Mouse (Mus musculus) cerebellum, postnatal 10 days (tissue): ENCODE measurements at regions not wholly inside any gene's neighbourhood (a gene's known extent, or its start where the extent isn't known, plus 50 kb on each side); places are given as distances from the start of the nearest gene placed in this dataset.

Source experiments
- DNase-seq, 2 experiments: peaks; one replicate each; pipeline ENCODE4 v3.0.0; 2021; ENCODE audit warnings: mixed read lengths in 2 of 2

DNA sequence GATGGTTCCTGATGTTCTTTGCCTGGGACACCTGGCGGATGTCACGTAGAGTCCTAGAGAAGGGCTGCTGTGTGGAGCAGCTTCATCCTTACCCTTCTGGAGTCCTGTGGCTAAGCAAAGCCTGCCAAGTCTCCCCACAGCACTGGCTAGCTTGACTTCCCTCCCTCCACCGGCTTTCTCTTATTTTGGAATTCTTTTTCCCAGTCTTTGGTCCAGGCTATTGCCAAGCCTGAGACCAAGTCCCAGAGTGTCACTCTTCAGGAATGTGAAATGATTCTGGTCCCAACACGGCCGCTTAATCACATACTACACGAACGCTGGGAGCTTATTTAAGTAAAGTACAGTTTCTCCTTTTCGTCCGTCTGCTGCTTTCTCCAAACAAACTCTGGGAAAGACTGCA lies 146.4 kb downstream of the Fndc1 start:
- DNase-seq = no peak

GRCm38 (mm10) chr17:7679786-7680185 lies 147.3 kb downstream of the Fndc1 start:
- DNase-seq = no peak

DNA sequence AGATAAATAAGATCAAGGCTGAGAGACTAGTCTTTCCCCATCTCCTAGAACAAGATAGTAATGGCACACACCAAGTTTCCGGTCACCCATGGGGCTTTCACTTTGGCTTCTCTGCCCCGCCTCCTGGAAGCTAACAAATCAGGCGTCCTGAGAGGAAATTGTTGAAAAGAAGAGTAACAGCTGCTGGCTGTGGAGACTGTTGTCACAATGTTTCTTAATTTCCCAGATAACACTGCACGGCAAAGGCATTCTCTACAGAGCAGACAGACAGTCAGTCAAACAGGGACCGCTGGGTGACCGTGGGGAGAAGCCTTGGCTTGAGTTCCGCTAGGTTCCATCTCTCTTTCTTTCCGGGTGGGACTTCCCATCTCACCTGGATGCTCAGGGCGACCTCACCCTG lies 148.2 kb downstream of the Fndc1 start:
- no peak for DNase-seq

DNA sequence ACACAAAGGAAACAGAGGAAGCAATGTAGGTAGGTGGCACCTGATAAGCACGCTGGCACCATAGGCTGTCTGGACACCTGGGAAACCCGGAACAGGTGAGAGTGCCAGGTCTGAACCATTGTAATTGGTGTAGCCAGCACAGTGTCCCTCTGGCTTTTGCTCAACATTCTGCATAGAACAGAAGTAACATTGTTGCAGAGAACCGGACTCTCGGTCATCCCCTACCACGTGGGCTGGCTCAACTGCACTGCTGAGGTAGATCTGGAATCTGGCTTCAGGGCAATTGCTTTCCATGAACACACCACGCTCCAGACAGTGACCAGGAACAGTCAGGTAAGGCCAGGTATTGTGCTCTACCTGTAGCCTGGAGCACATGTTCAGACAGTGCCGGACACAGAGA lies 149.3 kb downstream of the Fndc1 start:
- DNase-seq = no peak

DNA sequence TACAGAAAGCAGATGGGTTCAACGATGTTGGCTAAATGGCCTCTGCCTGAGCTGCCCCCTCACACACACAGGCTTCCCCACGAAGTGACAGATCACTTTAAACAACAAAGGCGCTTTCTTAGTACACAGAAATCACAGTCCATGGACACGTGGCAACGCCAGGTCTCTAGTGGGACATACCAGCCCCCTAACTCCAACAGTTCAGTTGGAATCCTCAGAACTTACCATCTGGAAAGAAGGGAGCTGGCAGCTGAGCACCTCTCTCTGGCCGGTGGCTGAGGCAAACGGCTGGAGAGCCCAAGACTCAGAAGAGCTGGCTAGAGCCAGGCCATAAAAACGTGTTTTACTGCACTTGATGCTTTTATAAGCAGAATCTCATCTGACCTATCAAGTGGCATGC lies 149.8 kb downstream of the Fndc1 start:
- peak; percentile 10 to 14 for DNase-seq

GRCm38 (mm10) chr17:7676776-7677175 lies 150.3 kb downstream of the Fndc1 start:
- no peak for DNase-seq

DNA sequence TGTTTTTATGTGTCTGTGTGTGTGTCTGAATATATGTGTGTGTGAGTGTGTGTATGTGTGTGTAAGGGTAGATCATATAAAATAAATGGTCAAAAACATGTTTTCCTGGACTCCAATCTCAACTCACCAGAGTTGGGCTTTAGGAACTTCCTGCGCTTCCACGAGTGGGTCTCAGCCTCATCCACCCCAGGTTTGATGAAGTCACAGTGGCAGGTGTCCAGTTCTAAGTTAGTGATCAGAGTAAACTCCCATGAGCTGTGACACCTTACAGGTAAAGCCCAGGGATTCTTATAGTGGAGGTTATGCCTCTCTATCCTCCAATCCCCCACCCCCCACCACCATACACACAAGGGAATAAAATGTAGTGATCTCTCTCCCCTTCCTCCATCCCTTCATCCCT lies 152.6 kb downstream of the Fndc1 start:
- no peak for DNase-seq

DNA sequence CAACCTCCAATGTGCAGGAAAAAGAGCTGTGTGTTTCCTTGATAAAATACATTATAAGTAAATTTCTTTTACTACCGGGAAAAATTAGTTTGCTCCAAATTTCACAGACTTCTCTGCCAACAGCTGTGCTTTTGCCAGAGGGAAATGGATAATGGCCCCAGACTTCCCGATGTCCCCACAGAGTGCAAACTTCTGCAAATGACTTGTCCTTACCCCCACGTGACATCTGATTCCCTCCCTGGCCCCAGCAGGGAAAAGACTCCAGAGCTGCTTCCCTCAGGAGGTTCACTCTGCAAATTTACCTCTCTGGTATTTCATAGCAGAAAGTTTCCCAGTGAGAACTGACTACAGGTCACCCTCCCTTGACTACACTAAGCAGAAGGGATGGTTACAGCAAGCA lies 159.3 kb downstream of the Fndc1 start:
- DNase-seq = no peak

GRCm38 (mm10) chr17:7666781-7667398 lies 160.2 kb downstream of the Fndc1 start:
- peak; percentile 15 to 28 for DNase-seq

GRCm38 (mm10) chr17:7666207-7666606 lies 160.9 kb downstream of the Fndc1 start:
- no peak for DNase-seq

DNA sequence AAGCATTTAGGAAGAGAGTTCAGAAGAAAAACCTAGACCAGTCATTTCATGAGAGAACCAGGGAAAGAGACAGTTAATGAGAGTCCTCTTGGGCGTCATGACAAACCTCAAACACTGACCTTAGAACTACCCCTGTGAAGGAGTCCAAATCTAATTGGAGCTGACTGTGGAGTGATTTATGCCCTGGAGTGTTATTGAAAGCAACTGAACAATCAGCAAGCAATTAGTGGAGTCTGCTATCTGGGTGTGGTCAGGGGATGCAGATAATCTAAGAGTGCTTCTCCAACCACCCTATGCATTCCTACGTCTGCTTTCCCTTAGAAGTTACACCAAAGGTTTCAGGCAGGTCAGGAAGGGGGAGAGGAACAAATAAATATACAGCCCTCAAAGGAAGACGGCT lies 161.4 kb downstream of the Fndc1 start:
- no peak for DNase-seq

GRCm38 (mm10) chr17:7663896-7664880 lies 162.9 kb downstream of the Fndc1 start:
- DNase-seq = no peak

DNA sequence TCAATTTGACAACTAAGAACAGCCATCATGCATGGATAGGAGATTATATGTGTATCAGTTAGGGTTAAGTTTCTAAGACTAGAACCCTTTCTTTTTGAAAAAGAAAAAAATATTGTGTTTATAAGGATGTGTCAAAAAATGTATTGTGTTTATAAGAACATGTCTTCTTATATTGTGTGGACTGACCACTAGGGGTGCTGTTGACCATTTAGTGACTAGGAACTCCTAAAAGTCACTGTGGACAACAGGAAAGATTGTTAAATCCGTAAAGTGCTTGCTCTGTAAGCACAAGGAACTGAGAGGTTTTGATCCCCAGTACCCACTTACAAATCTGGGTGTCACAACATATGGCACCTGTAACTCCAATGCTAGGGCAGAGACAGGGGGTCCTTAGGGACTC lies 170.6 kb downstream of the Fndc1 start:
- DNase-seq = peak; percentile 31 to 49

GRCm38 (mm10) chr17:7655966-7656365 lies 171.1 kb downstream of the Fndc1 start:
- DNase-seq = no peak

- DNase-seq = no peak
Observed at GRCm38 (mm10) chr17:7654064-7654564, 173.0 kb downstream of the Fndc1 start.

DNA sequence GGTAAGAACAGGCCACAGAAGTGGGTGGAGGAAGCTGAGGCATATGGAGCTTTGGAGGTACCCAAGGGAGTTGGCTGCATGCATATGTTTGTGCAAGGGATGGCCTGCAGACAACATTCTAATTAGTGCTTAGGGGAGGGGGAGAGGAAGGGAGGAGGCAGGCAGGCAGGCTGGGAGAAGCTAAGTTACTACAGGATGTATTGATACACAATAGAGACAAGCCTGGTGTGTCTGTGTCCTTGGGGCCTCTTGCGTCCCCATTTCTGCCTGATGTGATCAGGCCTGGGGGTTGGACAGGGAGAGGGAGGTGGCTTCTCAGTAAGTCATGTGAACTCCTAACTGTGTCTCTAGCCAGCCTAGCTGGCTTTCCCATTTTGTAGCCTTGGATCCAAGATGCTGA lies 175.1 kb downstream of the Fndc1 start:
- no peak for DNase-seq

DNA sequence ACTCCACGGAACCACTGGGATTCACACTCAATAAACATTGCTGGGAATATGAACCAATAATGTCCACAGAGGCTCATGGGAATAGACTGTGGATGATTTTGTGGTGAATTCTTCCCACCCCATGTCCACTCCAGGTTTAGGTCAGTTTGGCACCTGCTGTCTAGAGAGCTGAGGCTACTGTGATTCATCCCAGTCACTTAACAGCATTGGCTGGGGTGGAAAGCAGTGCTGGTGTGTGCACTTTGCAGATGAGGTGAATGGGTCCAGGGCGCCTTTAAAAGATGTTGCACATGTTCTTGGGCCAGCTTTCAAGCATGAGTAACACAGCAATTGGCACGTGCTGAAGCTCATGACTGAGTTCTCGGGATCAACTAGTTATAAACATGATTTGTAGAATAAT lies 176.7 kb downstream of the Fndc1 start:
- DNase-seq = no peak

- no peak for DNase-seq
Observed at GRCm38 (mm10) chr17:7644857-7645481, 182.1 kb downstream of the Fndc1 start.

DNA sequence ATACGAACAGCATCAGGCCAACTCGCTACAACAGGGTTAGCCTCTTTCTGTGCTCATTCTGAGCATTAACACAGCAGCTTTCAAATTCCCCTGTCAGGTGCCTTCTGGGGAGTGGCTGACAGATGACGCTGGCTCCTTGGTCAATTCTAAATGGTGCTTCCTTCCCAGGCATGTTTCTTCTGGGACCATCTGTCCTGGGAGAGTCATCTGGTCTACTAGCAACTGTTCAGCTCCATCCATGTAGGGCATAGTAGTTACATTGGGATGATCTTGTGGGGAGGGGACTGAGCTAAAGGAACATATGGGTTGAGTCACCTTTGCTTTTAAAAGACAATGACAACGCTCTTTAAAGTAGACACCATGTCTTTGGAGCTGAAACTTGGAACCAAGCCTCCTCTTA lies 183.5 kb downstream of the Fndc1 start:
- no peak for DNase-seq

DNA sequence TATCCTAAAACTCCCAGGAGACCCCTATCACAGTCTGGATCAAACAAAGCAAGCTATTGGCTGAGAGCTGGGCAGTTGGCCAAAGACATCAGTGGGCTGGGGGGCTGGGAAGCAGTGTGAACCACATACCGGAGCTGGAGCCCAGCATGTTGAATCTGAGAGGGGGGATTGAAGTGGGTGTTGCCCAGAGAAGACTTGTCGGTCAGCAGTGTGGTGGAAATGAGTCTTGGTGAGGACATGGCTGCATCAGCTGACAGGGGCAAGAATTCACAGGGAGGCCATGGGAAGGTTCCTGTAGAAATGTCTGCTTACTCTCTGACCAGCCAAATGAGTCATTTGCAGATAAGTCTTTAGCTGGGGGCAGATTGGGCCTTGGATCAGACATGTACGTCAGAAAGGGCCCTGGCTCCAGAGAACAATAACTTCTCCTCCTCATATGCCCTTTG lies 184.6 kb downstream of the Fndc1 start:
- DNase-seq = peak; percentile 38 to 53

DNA sequence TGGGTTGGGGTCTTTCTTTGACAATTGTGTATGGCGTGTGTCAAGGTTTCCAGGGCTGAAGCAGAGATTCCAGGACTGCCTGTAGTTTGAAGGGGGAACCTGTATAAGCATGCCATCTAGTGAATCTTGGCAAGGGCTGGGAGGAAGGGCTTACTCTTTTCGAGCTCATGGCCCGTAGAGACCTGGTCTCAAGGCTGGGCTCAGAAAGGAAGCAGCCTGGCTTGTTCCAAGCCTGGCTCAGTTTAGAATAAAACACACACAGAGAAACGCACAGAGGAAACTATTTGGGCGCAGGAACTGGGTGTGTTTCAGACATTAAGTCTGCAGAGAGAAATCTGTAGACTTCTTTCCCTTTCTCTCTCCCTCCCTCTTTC lies 192.8 kb downstream of the Fndc1 start:
- no peak for DNase-seq

GRCm38 (mm10) chr17:7633382-7634290 lies 193.5 kb downstream of the Fndc1 start:
- DNase-seq = no peak
